Comparison of ENCODE assay signal across 8 mouse cellular contexts in the genomic region with DNA sequence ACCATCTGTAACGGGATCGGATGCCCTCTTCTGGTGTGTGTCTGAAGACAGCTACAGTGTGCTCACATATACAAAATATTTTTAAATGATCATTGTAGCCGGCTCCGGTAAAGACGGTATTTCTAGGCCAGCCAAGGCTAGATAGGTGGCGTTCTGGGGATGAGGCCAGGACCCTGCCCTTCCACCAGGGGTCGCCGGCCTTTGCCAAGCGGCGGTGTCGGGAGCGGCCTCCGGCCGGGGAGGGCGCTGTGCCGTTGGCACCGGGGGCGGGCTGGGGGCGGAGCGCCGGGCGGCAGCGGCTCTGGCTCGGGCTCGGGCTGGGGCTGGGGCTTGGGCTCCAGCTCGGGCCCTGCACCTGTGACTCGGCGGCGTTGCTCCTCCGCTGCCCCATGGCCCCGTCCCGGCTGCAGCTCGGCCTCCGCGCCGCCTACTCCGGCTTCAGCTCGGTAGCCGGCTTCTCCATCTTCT. TPM values are rescaled to one million over a fixed set of nuclear protein-coding genes. Genes with fewer than 3 reads are reported as not detected.
A peak's percentile ranks its signal among the peaks of the same experiment; 100 is the strongest.
DNase-seq lines count a peak whose midpoint lies in the region; ATAC-seq lines count a peak whose summit lies in the region.

No protein-coding gene starts in this region.

- no peaks in the 10 kb centered on the region for H3K36me3 ChIP-seq in intestine, embryonic 16.5 days (ENCODE audit: control insufficient read depth, insufficient read depth, low read length)
- H3K36me3 ChIP-seq in midbrain, embryonic 10.5 days, result no peaks in the 10 kb centered on the region

- intact Hi-C loops in gastrocnemius, postnatal 36 days (cut with DNase I), result no loop called here
- intact Hi-C loops in left cerebral cortex, postnatal 36 days (cut with DNase I), result loop anchor here (5.0 kb wide), 2 partner anchors 63 to 168 kb away; no protein-coding TSS in a partner anchor

- peak; percentile 93 to 97 for DNase-seq in adrenal gland, adult (ENCODE audit: inconsistent age in 2 of 2, low spot score in 1 of 2)
- DNase-seq in embryo, embryonic 10 days (ENCODE audit: low spot score), result peak; percentile 90
- peak; percentile 80 to 89 for DNase-seq in gastrocnemius, postnatal 36 days
- DNase-seq in left cerebral cortex, postnatal 36 days (ENCODE audit: low spot score in 2 of 2), result peak; percentile 88 to 90
- DNase-seq in midbrain, embryonic 10.5 days (ENCODE audit: low spot score), result peak; percentile 91
- DNase-seq in right cerebral cortex, postnatal 36 days (ENCODE audit: low spot score in 2 of 2), result peak; percentile 70 to 71
- peak; percentile 84 for DNase-seq in yolk sac, embryonic 10.5 days (ENCODE audit: low spot score)

- peak overlapping the region; percentile 94 for H3K4me2 ChIP-seq in intestine, embryonic 16.5 days (ENCODE audit: low read depth, low read length)

- H3K4me1 ChIP-seq in intestine, embryonic 16.5 days (ENCODE audit: control insufficient read depth, insufficient read depth, low read length), result peaks cover 12% of the 10 kb centered on the region
- peaks cover 44% of the 10 kb centered on the region for H3K4me1 ChIP-seq in midbrain, embryonic 10.5 days

- peak overlapping the region; percentile 77 for H3K4me3 ChIP-seq in intestine, embryonic 16.5 days (ENCODE audit: low read length)
- peak overlapping the region; percentile 94 for H3K4me3 ChIP-seq in midbrain, embryonic 10.5 days

- H3K27me3 ChIP-seq in intestine, embryonic 16.5 days (replicated peaks; ENCODE audit: control insufficient read depth, insufficient read depth, low read length), result no peaks in the 10 kb centered on the region
- peaks cover 40% of the 10 kb centered on the region for H3K27me3 ChIP-seq in midbrain, embryonic 10.5 days (ENCODE audit: low read depth, poor library complexity, severe bottlenecking)

- WGBS in intestine, embryonic 16.5 days, result 3% methylated on average over 39 of the region's 39 CpGs
- WGBS in midbrain, embryonic 10.5 days, result 5% methylated on average over 39 of the region's 39 CpGs

- peak overlapping the region; percentile 87 for H3K9ac ChIP-seq in intestine, embryonic 16.5 days (ENCODE audit: low read depth, low read length)

- H3K9me3 ChIP-seq in intestine, embryonic 16.5 days (ENCODE audit: control insufficient read depth, low read length), result no peaks in the 10 kb centered on the region
- H3K9me3 ChIP-seq in midbrain, embryonic 10.5 days (replicated peaks), result no peaks in the 10 kb centered on the region

- no peak overlapping the region for H3K27ac ChIP-seq in intestine, embryonic 16.5 days (ENCODE audit: low read length)
- H3K27ac ChIP-seq in midbrain, embryonic 10.5 days (replicated peaks), result peak overlapping the region; percentile 91

- ATAC-seq in intestine, embryonic 16.5 days, result peak; percentile 90

RNA-seq across cellular contexts. Expression of gene Slc48a1, which starts 5.8 kb away (rescaled TPM):
- 10 to 100 TPM; 44.8 to 46.2 TPM for total RNA-seq in gastrocnemius, postnatal 36 days (2021)
- 25.4 and 26.9 TPM in 2 replicates for polyA plus RNA-seq in intestine, embryonic 16.5 days (2015; fragmentation: Nextera tagmentation; extraction: Ambion mirVana)
- 100 to 1,000 TPM; 165 to 196 TPM for total RNA-seq in left cerebral cortex, postnatal 36 days (2021)
- polyA plus RNA-seq in midbrain, embryonic 10.5 days (2016; fragmentation: Nextera tagmentation; extraction: Ambion mirVana), result 30.5 and 36.3 TPM in 2 replicates

RNA-seq across cellular contexts. Expression of gene Rapgef3, which starts 16.4 kb away (rescaled TPM):
- total RNA-seq in gastrocnemius, postnatal 36 days (2021), result 1 to 10 TPM; 5.1 to 7.7 TPM
- 7.9 and 8.5 TPM in 2 replicates for polyA plus RNA-seq in intestine, embryonic 16.5 days (2015; fragmentation: Nextera tagmentation; extraction: Ambion mirVana)
- total RNA-seq in left cerebral cortex, postnatal 36 days (2021), result 10 to 100 TPM; 35.7 to 52.9 TPM
- polyA plus RNA-seq in midbrain, embryonic 10.5 days (2016; fragmentation: Nextera tagmentation; extraction: Ambion mirVana), result 5.3 and 6.0 TPM in 2 replicates

RNA-seq across cellular contexts. Expression of gene Endou, which starts 53.0 kb away (rescaled TPM):
- total RNA-seq in gastrocnemius, postnatal 36 days (2021), result under 1 TPM; 0.44 to 0.77 TPM
- polyA plus RNA-seq in intestine, embryonic 16.5 days (2015; fragmentation: Nextera tagmentation; extraction: Ambion mirVana), result 0.09 and 0.22 TPM in 2 replicates
- total RNA-seq in left cerebral cortex, postnatal 36 days (2021), result 1 to 10 TPM; 2.8 to 2.9 TPM
- 0.12 and 0.26 TPM in 2 replicates for polyA plus RNA-seq in midbrain, embryonic 10.5 days (2016; fragmentation: Nextera tagmentation; extraction: Ambion mirVana)

Comparison
In these comparisons a context has a peak if more than half of its experiments do, and no peak if none do; other contexts are left out.
1. RNA of gene Rapgef3, which starts 16.4 kb away (total RNA-seq): 35.7 to 52.9 TPM in left cerebral cortex, postnatal 36 days; 5.1 to 7.7 TPM in gastrocnemius, postnatal 36 days; every median in the first group is over 4 times any median in the second.
2. Peak in every context shown above with its lines, with median percentiles within 50 percentile points of each other: DNase-seq.